Mouse (Mus musculus) stomach, postnatal 0 days (tissue): Measurements from ENCODE around the gene Cirbp.
A peak's percentile ranks its signal among the peaks of the same experiment; 100 is the strongest.

Source experiments
- CTCF ChIP-seq: IDR thresholded peaks from 2 replicates; pipeline ENCODE4 v1.5.1; 2016; ENCODE audit warnings: antibody characterized with exemption, low read depth, mild to moderate bottlenecking, moderate library complexity
- EP300 ChIP-seq: optimal IDR thresholded peaks from 2 replicates; pipeline ENCODE3; 2016; ENCODE audit warnings: antibody characterized with exemption

- peak; percentile 76 for TF ChIP-seq CTCF
- no peak for TF ChIP-seq EP300
These were observed 9.9 kb downstream of the Cirbp start for GRCm38 (mm10) chr10:80175536-80176269.
